Mouse (Mus musculus): Measurements from ENCODE around the gene Ccr9. TPM values are rescaled to one million over a fixed set of nuclear protein-coding genes. Genes with fewer than 3 reads are reported as not detected.
"Not testable (repeated sequence)": the region's sequence is repeated elsewhere in the genome, so short reads cannot be mapped to it uniquely, and the experiment has no call there.

The Ccr9 gene
- polyA plus RNA-seq, 1 experiment from 2014 or later = 0.04 TPM

DNA sequence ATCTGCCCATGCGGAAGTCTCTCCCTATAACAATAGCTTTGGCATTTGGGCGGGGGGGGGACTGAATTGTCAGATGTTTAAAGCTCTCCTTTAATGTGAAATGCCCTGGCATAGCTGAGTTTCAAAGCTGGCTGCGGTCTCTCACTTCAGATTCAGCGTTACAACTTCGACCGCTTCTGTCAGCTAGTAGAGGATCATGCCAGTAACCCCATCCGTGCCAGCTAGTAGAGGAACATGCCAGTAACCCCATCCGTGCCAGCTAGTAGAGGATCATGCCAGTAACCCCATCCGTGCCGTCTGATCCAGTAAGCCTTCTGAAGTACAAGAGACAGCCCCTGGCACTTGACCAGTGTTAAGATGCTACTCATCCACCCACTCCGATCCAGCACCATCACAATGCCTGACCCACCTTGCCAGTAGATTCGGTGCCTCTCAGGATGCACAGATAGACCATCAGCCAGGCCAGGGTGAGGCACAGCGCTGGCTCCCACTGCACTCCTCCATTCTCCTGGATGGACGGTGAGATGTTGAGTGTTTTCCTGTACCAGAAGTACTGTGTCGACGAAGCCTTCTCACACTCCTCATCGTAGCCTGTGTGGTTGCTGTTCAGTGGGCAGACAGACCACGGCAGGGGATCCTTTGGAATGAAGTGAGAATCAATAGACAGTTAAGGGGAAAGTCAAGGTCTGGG lies 18.1 kb upstream of the Ccr9 start:
- WGBS = 87% methylated on average over 18 of the region's 18 CpGs
- H3K4me3 ChIP-seq; H3K36me3 ChIP-seq (replicated peaks); H3K4me1 ChIP-seq; H3K9me3 ChIP-seq; H3K27ac ChIP-seq; H3K27me3 ChIP-seq (ENCODE audit: poor library complexity, severe bottlenecking); DNase-seq (ENCODE audit: extremely low spot score, low spot score): not testable (repeated sequence)

GRCm38 (mm10) chr9:123665645-123666044 lies 12.6 kb upstream of the Ccr9 start:
- H3K9me3 ChIP-seq = no peaks in the 10 kb centered on the region
- H3K27me3 ChIP-seq (ENCODE audit: poor library complexity, severe bottlenecking) = no peaks in the 10 kb centered on the region
- H3K27ac ChIP-seq = no peak overlapping the region
- 53% methylated on average over 5 of the region's 5 CpGs for WGBS
- H3K4me1 ChIP-seq = no peaks in the 10 kb centered on the region
- H3K36me3 ChIP-seq (replicated peaks) = no peaks in the 10 kb centered on the region
- no peak overlapping the region for H3K4me3 ChIP-seq
- no peak for DNase-seq (ENCODE audit: extremely low spot score, low spot score)

- DNase-seq (ENCODE audit: extremely low spot score, low spot score) = no peak
- H3K4me3 ChIP-seq = peak overlapping the region; percentile 55
- peaks cover 90% of the 10 kb centered on the region for H3K27me3 ChIP-seq (ENCODE audit: poor library complexity, severe bottlenecking)
- H3K9me3 ChIP-seq = no peaks in the 10 kb centered on the region
- WGBS = 27% methylated on average over 2 of the region's 2 CpGs
- peaks cover 12% of the 10 kb centered on the region for H3K4me1 ChIP-seq
- no peak overlapping the region for H3K27ac ChIP-seq
- no peaks in the 10 kb centered on the region for H3K36me3 ChIP-seq (replicated peaks)
Measured at GRCm38 (mm10) chr9:123679198-123679597, 959 bp downstream of the Ccr9 start.

- H3K4me1 ChIP-seq = peaks cover 12% of the 10 kb centered on the region
- no peaks in the 10 kb centered on the region for H3K9me3 ChIP-seq
- H3K27me3 ChIP-seq (ENCODE audit: poor library complexity, severe bottlenecking) = peaks cover 46% of the 10 kb centered on the region
- no peaks in the 10 kb centered on the region for H3K36me3 ChIP-seq (replicated peaks)
- no peak for DNase-seq (ENCODE audit: extremely low spot score, low spot score)
- no peak overlapping the region for H3K4me3 ChIP-seq
- no peak overlapping the region for H3K27ac ChIP-seq
- 70% methylated on average over 3 of the region's 3 CpGs for WGBS
Measured at GRCm38 (mm10) chr9:123683704-123684103, 5.5 kb downstream of the Ccr9 start.

DNA sequence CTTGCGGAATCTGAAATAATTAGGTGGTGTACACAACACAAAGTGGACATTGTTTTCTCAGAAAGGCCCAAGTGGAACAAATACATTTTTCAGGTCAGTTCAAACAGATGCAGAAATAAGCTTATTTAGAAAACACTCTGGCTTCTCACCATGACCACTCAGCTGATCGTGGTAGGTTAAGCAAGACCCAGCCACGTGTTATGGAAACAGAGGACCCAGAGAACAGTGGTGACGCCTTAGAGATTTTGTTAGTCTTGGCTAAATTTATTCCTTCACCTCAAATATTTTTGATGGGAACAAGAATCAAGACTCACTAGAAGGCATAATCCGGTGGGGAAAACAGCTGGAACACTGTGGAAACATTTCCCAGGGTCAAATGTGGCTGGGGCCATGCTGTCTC lies 8.0 kb downstream of the Ccr9 start:
- no peak overlapping the region for H3K27ac ChIP-seq
- H3K4me3 ChIP-seq = no peak overlapping the region
- H3K27me3 ChIP-seq (ENCODE audit: poor library complexity, severe bottlenecking) = peaks cover 21% of the 10 kb centered on the region
- H3K9me3 ChIP-seq = no peaks in the 10 kb centered on the region
- peaks cover 7% of the 10 kb centered on the region for H3K4me1 ChIP-seq
- DNase-seq (ENCODE audit: extremely low spot score, low spot score) = no peak
- WGBS = 69% methylated on average over 5 of the region's 5 CpGs
- H3K36me3 ChIP-seq (replicated peaks) = peaks cover 1% of the 10 kb centered on the region; the same call in 1 of the 2 replicates

DNA sequence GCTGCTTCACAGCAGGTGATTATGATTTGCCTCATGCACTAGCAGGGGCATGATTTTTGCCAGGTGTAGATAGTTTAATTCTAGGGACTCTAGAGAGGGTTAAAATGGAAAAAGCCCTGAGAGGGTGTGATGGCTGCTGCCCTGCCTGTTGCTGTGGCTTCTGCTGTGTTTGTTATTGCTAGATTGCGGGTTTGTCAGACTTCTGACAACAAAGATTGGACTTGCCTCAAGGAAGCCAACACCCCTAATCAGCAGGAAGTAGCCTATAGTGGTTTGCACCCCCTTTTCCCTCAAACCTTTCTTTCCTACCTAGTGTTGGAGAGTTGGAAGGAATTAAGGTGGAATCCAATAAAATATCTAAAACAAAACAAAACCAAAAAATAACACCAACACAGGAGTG lies 10.0 kb downstream of the Ccr9 start:
- no peak for DNase-seq (ENCODE audit: extremely low spot score, low spot score)
- Histone ChIP-seq H3K27ac (no peak overlapping the region), H3K9me3 (no peaks in the 10 kb centered on the region), H3K4me3 (no peak overlapping the region), H3K27me3 (ENCODE audit: poor library complexity, severe bottlenecking) (peaks cover 6% of the 10 kb centered on the region; the same call in 1 of the 2 replicates), H3K36me3 (replicated peaks) (peaks cover 10% of the 10 kb centered on the region), H3K4me1 (peaks cover 7% of the 10 kb centered on the region)
- WGBS = 81% methylated on average over 1 of the region's 1 CpGs

DNA sequence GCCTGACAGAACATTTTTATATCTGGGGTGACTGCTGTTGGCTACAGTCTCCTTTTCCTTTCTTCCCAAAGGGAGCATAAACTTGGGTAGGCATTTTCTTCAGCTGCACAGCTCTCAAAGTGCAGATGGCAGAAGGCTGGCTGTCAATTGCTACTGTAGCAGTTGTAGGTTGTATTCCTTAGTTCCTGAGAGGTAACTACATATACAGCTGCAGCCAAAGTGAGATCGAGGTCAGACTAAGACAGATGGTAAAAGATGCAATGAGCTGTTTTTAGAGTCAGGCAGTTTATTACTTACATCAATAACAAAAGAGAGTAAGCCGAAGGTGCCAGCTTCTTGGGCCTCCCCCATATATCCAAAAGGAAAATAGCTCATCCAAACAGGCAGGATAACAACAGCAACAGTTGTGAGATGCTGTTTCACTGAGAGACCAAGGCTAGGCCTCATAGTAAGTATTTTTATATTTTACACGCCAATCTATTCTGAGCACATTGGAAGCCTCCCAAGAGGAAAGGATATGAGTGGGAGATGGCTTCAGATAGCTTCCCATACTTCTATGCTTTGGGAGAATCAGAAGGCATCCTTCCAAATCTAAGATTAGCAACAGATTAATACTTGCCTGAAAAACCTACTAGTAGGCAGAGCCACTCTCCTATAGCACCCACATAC lies 17.5 kb downstream of the Ccr9 start:
- Histone ChIP-seq H3K4me3 (no peak overlapping the region), H3K27me3 (ENCODE audit: poor library complexity, severe bottlenecking) (no peaks in the 10 kb centered on the region), H3K36me3 (replicated peaks) (peaks cover 24% of the 10 kb centered on the region), H3K9me3 (no peaks in the 10 kb centered on the region), H3K4me1 (no peaks in the 10 kb centered on the region), H3K27ac (no peak overlapping the region)
- no peak for DNase-seq (ENCODE audit: extremely low spot score, low spot score)
- WGBS = 95% methylated on average over 3 of the region's 3 CpGs

GRCm38 (mm10) chr9:123701822-123702221 lies 23.6 kb downstream of the Ccr9 start:
- peaks cover 43% of the 10 kb centered on the region for H3K36me3 ChIP-seq (replicated peaks)

GRCm38 (mm10) chr9:123709226-123709625 lies 31.0 kb downstream of the Ccr9 start:
- no peaks in the 10 kb centered on the region for H3K27me3 ChIP-seq (ENCODE audit: poor library complexity, severe bottlenecking)
- no peak for DNase-seq (ENCODE audit: extremely low spot score, low spot score)
- H3K4me1 ChIP-seq = no peaks in the 10 kb centered on the region
- peaks cover 57% of the 10 kb centered on the region for H3K36me3 ChIP-seq (replicated peaks)
- H3K27ac ChIP-seq = no peak overlapping the region
- no peak overlapping the region for H3K4me3 ChIP-seq
- 47% methylated on average over 2 of the region's 2 CpGs for WGBS
- H3K9me3 ChIP-seq = no peaks in the 10 kb centered on the region

More at GRCm38 (mm10) chr9:123701822-123702221, 23.6 kb downstream of the Ccr9 start:
- Histone ChIP-seq H3K27me3 (ENCODE audit: poor library complexity, severe bottlenecking) (no peaks in the 10 kb centered on the region), H3K4me1 (no peaks in the 10 kb centered on the region), H3K4me3 (no peak overlapping the region), H3K9me3 (no peaks in the 10 kb centered on the region), H3K27ac (no peak overlapping the region)
- DNase-seq (ENCODE audit: extremely low spot score, low spot score) = no peak
- WGBS = 88% methylated on average over 5 of the region's 5 CpGs

- no peak overlapping the region for H3K27ac ChIP-seq
- peaks cover 14% of the 10 kb centered on the region for H3K4me1 ChIP-seq
- no peak for DNase-seq (ENCODE audit: extremely low spot score, low spot score)
- no peaks in the 10 kb centered on the region for H3K27me3 ChIP-seq (ENCODE audit: poor library complexity, severe bottlenecking)
- H3K4me3 ChIP-seq = no peak overlapping the region
- 86% methylated on average over 2 of the region's 2 CpGs for WGBS
- H3K36me3 ChIP-seq (replicated peaks) = peaks cover 39% of the 10 kb centered on the region
- no peaks in the 10 kb centered on the region for H3K9me3 ChIP-seq
Measured at GRCm38 (mm10) chr9:123713111-123713510, 34.9 kb downstream of the Ccr9 start.

GRCm38 (mm10) chr9:123716301-123716700 lies 38.1 kb downstream of the Ccr9 start:
- WGBS = 77% methylated on average over 3 of the region's 3 CpGs
- Histone ChIP-seq H3K9me3 (no peaks in the 10 kb centered on the region), H3K4me3 (peak overlapping the region; percentile 90), H3K4me1 (peaks cover 15% of the 10 kb centered on the region), H3K27me3 (ENCODE audit: poor library complexity, severe bottlenecking) (no peaks in the 10 kb centered on the region), H3K27ac (no peak overlapping the region), H3K36me3 (replicated peaks) (peaks cover 10% of the 10 kb centered on the region)
- no peak for DNase-seq (ENCODE audit: extremely low spot score, low spot score)

DNA sequence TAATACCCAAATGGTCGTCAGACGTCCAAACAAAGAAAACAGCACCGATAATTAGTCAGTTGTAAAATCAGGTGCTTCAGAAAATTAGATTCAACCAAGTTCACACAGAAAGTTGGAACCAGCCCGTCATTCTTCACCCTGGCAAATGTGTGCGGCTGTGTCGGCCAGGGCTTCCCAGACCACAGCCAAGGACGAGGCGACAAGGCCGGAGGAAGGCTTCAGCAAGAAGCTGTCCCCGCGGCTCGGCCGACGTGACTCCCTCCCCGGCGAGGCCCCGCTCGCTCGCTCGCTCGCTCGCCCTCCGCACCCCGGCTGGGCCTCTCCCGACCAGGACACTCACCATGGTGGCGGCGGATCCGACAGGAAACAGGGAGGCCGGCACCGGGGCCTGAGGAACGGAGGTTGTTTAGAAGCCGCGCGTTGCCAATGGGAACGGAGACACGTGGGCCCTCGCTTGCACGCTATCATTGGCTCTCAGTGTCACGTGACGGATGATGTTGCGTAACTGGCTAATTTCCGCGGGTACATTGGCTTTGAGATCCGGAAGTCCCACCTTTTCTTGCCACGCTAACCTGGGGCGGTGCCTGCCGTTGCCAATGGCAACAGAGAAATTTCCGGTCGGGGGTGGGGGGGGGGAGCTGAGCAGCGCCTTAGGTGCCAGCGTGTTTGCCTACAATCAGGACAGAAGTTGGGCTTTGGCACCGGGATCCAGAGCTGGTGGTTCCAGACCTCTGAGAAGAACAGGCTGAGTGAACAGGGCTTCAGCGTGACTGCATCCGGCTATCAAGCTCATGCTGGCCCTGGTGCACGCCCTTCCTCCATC lies 39.2 kb downstream of the Ccr9 start, which contains the start of gene Lztfl1:
Gene Lztfl1, minus strand, starts transcription at position 512 of the 823 bp plus-strand sequence.
- H3K27me3 ChIP-seq (ENCODE audit: poor library complexity, severe bottlenecking) = no peaks in the 10 kb centered on the region
- H3K4me3 ChIP-seq = peak within 1 kb of the TSS; percentile 90
- H3K4me1 ChIP-seq = peaks cover 15% of the 10 kb centered on the region
- WGBS = under 1% methylated on average over 55 of the region's 55 CpGs
- H3K9me3 ChIP-seq = no peaks in the 10 kb centered on the region
- peak within 1 kb of the TSS; percentile 88 for H3K27ac ChIP-seq
- no peaks in the 10 kb centered on the region for H3K36me3 ChIP-seq (replicated peaks)
- DNase-seq (ENCODE audit: extremely low spot score, low spot score) = peak; percentile 96

All from forebrain, embryonic 10.5 days (tissue).